Mouse (Mus musculus) right cerebral cortex, postnatal 25 days (tissue): ENCODE results near the gene Yy2.

Experiments
- DNase-seq: peaks from one replicate; pipeline ENCODE4 v3.0.0; 2022

Gene Yy2

GRCm38 (mm10) chrX:157568840-157569239 lies at the start of gene Yy2:
Gene Yy2, minus strand, starts transcription at chrX:157568985.
- no peak for DNase-seq

GRCm38 (mm10) chrX:157612894-157613293 lies 44.1 kb upstream of the Yy2 start:
- peak; percentile 29 for DNase-seq

- DNase-seq = no peak
Measured at GRCm38 (mm10) chrX:157601450-157601849, 32.7 kb upstream of the Yy2 start.

- DNase-seq = peak; percentile 63
Measured at GRCm38 (mm10) chrX:157598186-157598996, 29.6 kb upstream of the Yy2 start, which contains the start of gene Mbtps2. Gene Mbtps2, minus strand, starts transcription at chrX:157598715.

- DNase-seq = no peak
Measured at GRCm38 (mm10) chrX:157597585-157598185, 28.9 kb upstream of the Yy2 start.

- DNase-seq = no peak
Measured at GRCm38 (mm10) chrX:157596802-157597201, 28.0 kb upstream of the Yy2 start.

GRCm38 (mm10) chrX:157595927-157596326 lies 27.1 kb upstream of the Yy2 start:
- DNase-seq = no peak

GRCm38 (mm10) chrX:157594606-157595005 lies 25.8 kb upstream of the Yy2 start:
- DNase-seq = no peak

GRCm38 (mm10) chrX:157587001-157587400 lies 18.2 kb upstream of the Yy2 start:
- DNase-seq = no peak

- DNase-seq = no peak
Measured at GRCm38 (mm10) chrX:157586397-157586796, 17.6 kb upstream of the Yy2 start.

GRCm38 (mm10) chrX:157579108-157579614 lies 10.4 kb upstream of the Yy2 start:
- no peak for DNase-seq

GRCm38 (mm10) chrX:157574683-157575082 lies 5.9 kb upstream of the Yy2 start:
- DNase-seq = no peak

GRCm38 (mm10) chrX:157563794-157564193 lies 5.0 kb downstream of the Yy2 start:
- DNase-seq = no peak

GRCm38 (mm10) chrX:157547082-157547481 lies 21.7 kb downstream of the Yy2 start:
- DNase-seq = no peak
